Mouse (Mus musculus): ENCODE results near the gene Ahdc1. TPM values are rescaled to one million over a fixed set of nuclear protein-coding genes. Genes with fewer than 3 reads are reported as not detected.

Ahdc1 gene
- total RNA-seq, 2 experiments from 2014 or later = 41.9 to 50.8 TPM

GRCm38 (mm10) chr4:133050196-133050836, 39.3 kb downstream of the Ahdc1 start:
- intact Hi-C loops (cut with DNase I) = loop anchor here (5.0 kb wide), 1 partner anchor 103 kb away; no protein-coding TSS in a partner anchor
- DNase-seq = peak in 1 of 2 experiments; percentile 63

- no peak for DNase-seq
- intact Hi-C loops (cut with DNase I) = loop anchor here (5.0 kb wide), 1 partner anchor 104 kb away; no protein-coding TSS in a partner anchor
Observed at GRCm38 (mm10) chr4:133050837-133051549, 39.9 kb downstream of the Ahdc1 start.

GRCm38 (mm10) chr4:133051550-133051865, 40.4 kb downstream of the Ahdc1 start:
- intact Hi-C loops (cut with DNase I) = loop anchor here (5.0 kb wide), 1 partner anchor 104 kb away; no protein-coding TSS in a partner anchor
- no peak for DNase-seq

GRCm38 (mm10) chr4:133052029-133052745, 41.1 kb downstream of the Ahdc1 start:
- DNase-seq = no peak
- intact Hi-C loops (cut with DNase I) = loop anchor here (5.0 kb wide), 1 partner anchor 105 kb away; no protein-coding TSS in a partner anchor

GRCm38 (mm10) chr4:133052995-133053572, 42.0 kb downstream of the Ahdc1 start:
- DNase-seq = no peak
- intact Hi-C loops (cut with DNase I) = loop anchor here (5.0 kb wide), 1 partner anchor 106 kb away; no protein-coding TSS in a partner anchor

GRCm38 (mm10) chr4:133054530-133054929, 43.5 kb downstream of the Ahdc1 start:
- intact Hi-C loops (cut with DNase I) = loop anchor here (5.0 kb wide), 1 partner anchor 107 kb away; no protein-coding TSS in a partner anchor
- no peak for DNase-seq

GRCm38 (mm10) chr4:133055163-133055951, 44.3 kb downstream of the Ahdc1 start:
- no peak for DNase-seq
- intact Hi-C loops (cut with DNase I) = loop anchor here (1.0 to 5.0 kb wide), 4 partner anchors 15 to 242 kb away; no protein-coding TSS in a partner anchor

GRCm38 (mm10) chr4:133056069-133056890, 45.2 kb downstream of the Ahdc1 start:
- peak; percentile 86 to 88 for DNase-seq
- intact Hi-C loops (cut with DNase I) = loop anchor here (1.0 to 5.0 kb wide), 5 partner anchors 36 to 241 kb away; partner anchors contain the start of genes Ahdc1 and Wasf2

GRCm38 (mm10) chr4:133057389-133058122, 46.5 kb downstream of the Ahdc1 start:
- peak; percentile 68 to 81 for DNase-seq
- intact Hi-C loops (cut with DNase I) = loop anchor here (2.0 to 5.0 kb wide), 4 partner anchors 35 to 240 kb away; partner anchors contain the start of gene Wasf2

- intact Hi-C loops (cut with DNase I) = loop anchor here (5.0 kb wide), 3 partner anchors 34 to 239 kb away; no protein-coding TSS in a partner anchor
Observed at GRCm38 (mm10) chr4:133058123-133058453, 47.0 kb downstream of the Ahdc1 start.

GRCm38 (mm10) chr4:133058513-133059480, 47.7 kb downstream of the Ahdc1 start:
- DNase-seq = no peak
- intact Hi-C loops (cut with DNase I) = loop anchor here (5.0 kb wide), 3 partner anchors 34 to 239 kb away; no protein-coding TSS in a partner anchor

More at GRCm38 (mm10) chr4:133058123-133058453, 47.0 kb downstream of the Ahdc1 start:
- DNase-seq = no peak

GRCm38 (mm10) chr4:133060702-133061101, 49.6 kb downstream of the Ahdc1 start:
- no peak for DNase-seq
- intact Hi-C loops (cut with DNase I) = no loop called here

GRCm38 (mm10) chr4:133061798-133062197, 50.7 kb downstream of the Ahdc1 start:
- no peak for DNase-seq
- intact Hi-C loops (cut with DNase I) = no loop called here

- DNase-seq = no peak
- intact Hi-C loops (cut with DNase I) = no loop called here
Observed at GRCm38 (mm10) chr4:133062286-133062685, 51.2 kb downstream of the Ahdc1 start.

GRCm38 (mm10) chr4:133063203-133063602, 52.1 kb downstream of the Ahdc1 start:
- intact Hi-C loops (cut with DNase I) = no loop called here
- DNase-seq = no peak

- intact Hi-C loops (cut with DNase I) = no loop called here
- peak in 1 of 2 experiments; percentile 52 for DNase-seq
Observed at GRCm38 (mm10) chr4:133063799-133064198, 52.7 kb downstream of the Ahdc1 start.

- DNase-seq = no peak
- intact Hi-C loops (cut with DNase I) = no loop called here
Observed at GRCm38 (mm10) chr4:133064791-133065190, 53.7 kb downstream of the Ahdc1 start.

Data from heart, postnatal 36 days (tissue).